Mouse (Mus musculus) thymus, adult 2 months (tissue): ENCODE measurements around the gene Myh3.

Experiments used
- CTCF ChIP-seq: fragments of 200-500 bp; IDR thresholded peaks from 2 replicates; pipeline ENCODE4 v1.5.1; 2012; ENCODE audit warnings: mild to moderate bottlenecking, control low read depth, low read length, moderate library complexity, borderline replicate concordance; ENCODE audit not compliant: control insufficient read depth, poor library complexity, insufficient read depth; ENCODE audit errors: extremely low read depth
- POLR2A ChIP-seq: fragments of 200-500 bp; IDR thresholded peaks from 2 replicates; pipeline ENCODE4 v1.6.1; 2012; ENCODE audit warnings: mild to moderate bottlenecking, low read length, control low read depth, moderate library complexity; ENCODE audit not compliant: control insufficient read depth, poor library complexity, insufficient read depth; ENCODE audit errors: extremely low read depth

DNA sequence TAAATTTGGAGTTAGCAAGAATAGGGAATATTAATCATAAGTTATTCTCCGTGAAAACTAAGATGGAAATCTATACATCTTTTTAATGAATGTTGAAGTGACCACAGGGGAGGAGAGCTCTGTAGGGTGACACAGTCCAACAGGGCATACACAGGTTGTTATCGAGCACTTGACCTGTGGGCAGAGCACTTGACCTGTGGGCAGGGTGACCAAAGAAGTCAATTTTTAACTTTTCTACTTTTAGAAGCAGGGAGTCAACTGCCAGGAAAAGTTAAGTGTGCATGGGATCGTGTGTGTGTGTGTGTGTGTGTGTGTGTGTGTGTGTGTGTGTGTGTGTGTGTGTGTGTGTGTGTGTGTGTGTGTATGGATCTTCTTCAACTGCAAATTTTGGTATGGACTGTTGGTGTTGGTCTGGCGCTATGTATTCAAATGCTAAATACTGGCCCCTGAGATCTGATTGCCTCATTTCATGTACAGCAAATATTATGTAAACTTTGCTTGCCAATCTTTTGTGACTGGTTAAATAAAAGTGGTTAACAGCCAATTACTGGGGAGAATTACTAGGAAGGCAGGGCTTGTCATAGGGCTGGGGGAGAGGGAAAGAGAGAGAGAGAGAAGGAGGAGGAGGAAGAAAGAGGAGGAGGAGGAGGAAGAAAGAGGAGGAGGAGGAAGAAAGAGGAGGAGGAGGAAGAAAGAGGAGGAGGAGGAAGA, 43.2 kb upstream of the Myh3 start:
- TF ChIP-seq CTCF (no peak), POLR2A (no peak)
